Mouse (Mus musculus): ENCODE measurements around the gene Elmo1.

DNA sequence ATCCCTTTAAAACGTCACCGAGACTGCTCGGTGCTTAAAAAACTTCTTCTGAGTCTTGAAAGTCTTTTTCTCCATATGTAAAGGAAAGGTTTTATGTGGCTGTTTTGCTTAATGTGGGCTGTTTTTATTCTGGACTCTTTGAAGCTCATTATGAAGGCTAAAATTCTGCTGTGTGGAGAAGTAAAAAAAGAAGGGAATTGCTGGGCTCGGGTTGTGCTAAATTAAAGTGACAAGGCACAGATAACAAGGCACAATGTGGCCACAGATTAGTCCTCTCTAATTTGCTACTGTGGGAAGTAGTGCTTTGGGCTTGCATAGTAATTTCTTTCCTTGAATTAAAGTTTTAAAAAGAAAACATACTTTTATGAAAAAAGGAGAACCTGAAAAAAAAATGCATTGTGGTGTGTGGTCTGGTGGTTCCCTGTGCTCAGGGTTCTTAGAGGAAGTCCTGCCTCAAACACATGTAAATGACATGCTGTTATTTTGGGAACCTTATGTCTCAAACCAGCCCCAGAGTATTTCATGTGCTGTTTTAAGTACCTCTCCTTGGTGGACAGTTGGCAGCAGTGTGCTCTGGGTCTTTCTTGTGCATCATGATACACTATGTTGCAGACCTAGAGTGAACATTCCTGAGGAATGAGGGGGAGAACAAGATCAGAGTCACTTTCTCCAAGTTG lies 61.0 kb downstream of the Elmo1 start:
- TF ChIP-seq CTCF (IDR thresholded peaks at IDR 0.05; ENCODE audit: low read depth, low read length), result no peak
- no peak for TF ChIP-seq TAL1 (conservative IDR thresholded peaks at IDR 0.05; ENCODE audit: low read depth, low read length)
- TF ChIP-seq POLR2AphosphoS5 (IDR thresholded peaks at IDR 0.05; ENCODE audit: insufficient replicate concordance, low read depth, low read length), result no peak
- TF ChIP-seq GATA1 (IDR thresholded peaks at IDR 0.05; ENCODE audit: borderline replicate concordance, low read length), result no peak
